Mouse (Mus musculus) erythroblast, embryonic 14.5 days (primary cell): ENCODE data around the gene Eif2ak4. TPM values are rescaled to one million over a fixed set of nuclear protein-coding genes. Genes with fewer than 3 reads are reported as not detected.

Source experiments
- H3K27me3 ChIP-seq: 2 replicates; pipeline ENCODE4 v1.6.1; 2012; ENCODE audit warnings: inconsistent platforms; ENCODE audit not compliant: control insufficient read depth
- H3K36me3 ChIP-seq: 2 replicates; pipeline ENCODE4 v1.6.1; 2012; ENCODE audit warnings: mild to moderate bottlenecking, inconsistent platforms; ENCODE audit not compliant: control insufficient read depth
- H3K4me1 ChIP-seq: 2 replicates; pipeline ENCODE4 v1.6.1; 2012; ENCODE audit warnings: inconsistent platforms; ENCODE audit not compliant: control insufficient read depth
- H3K4me3 ChIP-seq: replicated peaks from 2 replicates; pipeline ENCODE3; 2012; ENCODE audit warnings: moderate library complexity, mild to moderate bottlenecking, inconsistent platforms
- H3K9me3 ChIP-seq: 2 replicates; pipeline ENCODE4 v1.6.1; 2012; ENCODE audit warnings: low read length, inconsistent platforms, mixed read lengths; ENCODE audit not compliant: control insufficient read depth
- GATA1 ChIP-seq: IDR thresholded peaks from 2 replicates; pipeline ENCODE4 v1.6.1; 2012; ENCODE audit warnings: low read length, inconsistent platforms, mixed read lengths
- TAL1 ChIP-seq: IDR thresholded peaks from 3 replicates; pipeline ENCODE4 v1.6.1; 2012; ENCODE audit warnings: low read length, inconsistent platforms, mixed read lengths
- polyA plus RNA-seq: library from polyadenylated mRNA; stranded (reverse); fragments of >175 nt; gene quantifications from 2 replicates; pipeline ENCODE4 v1.2.3, GENCODE M21; 2012

Eif2ak4 gene
- polyA plus RNA-seq, 1 experiment: 0.24 TPM

DNA sequence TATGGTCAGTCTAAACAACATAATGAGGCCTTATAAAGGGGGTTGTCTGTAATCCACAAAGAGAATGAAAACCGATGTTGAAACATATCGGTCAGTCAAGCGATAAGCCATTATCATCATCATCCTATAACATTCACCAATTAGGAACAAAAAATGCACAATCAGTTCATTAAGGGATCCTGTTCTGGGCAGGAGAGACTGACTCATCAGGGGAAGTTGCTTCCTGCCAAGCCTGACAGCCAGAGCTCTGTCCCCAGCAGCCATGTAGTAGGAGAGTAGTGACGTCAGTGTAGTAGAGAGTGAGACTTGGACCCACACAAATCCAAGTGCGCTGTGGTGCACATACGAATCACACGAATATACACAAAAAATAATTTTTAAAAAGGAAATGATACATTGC, 118.7 kb downstream of the Eif2ak4 start:
- no peak for TF ChIP-seq GATA1
- TF ChIP-seq TAL1: no peak
- H3K4me1 ChIP-seq: no peaks in the 10 kb centered on the region
- no peaks in the 10 kb centered on the region for H3K9me3 ChIP-seq
- H3K27me3 ChIP-seq: no peaks in the 10 kb centered on the region
- H3K36me3 ChIP-seq: no peaks in the 10 kb centered on the region
- H3K4me3 ChIP-seq: no peak overlapping the region

DNA sequence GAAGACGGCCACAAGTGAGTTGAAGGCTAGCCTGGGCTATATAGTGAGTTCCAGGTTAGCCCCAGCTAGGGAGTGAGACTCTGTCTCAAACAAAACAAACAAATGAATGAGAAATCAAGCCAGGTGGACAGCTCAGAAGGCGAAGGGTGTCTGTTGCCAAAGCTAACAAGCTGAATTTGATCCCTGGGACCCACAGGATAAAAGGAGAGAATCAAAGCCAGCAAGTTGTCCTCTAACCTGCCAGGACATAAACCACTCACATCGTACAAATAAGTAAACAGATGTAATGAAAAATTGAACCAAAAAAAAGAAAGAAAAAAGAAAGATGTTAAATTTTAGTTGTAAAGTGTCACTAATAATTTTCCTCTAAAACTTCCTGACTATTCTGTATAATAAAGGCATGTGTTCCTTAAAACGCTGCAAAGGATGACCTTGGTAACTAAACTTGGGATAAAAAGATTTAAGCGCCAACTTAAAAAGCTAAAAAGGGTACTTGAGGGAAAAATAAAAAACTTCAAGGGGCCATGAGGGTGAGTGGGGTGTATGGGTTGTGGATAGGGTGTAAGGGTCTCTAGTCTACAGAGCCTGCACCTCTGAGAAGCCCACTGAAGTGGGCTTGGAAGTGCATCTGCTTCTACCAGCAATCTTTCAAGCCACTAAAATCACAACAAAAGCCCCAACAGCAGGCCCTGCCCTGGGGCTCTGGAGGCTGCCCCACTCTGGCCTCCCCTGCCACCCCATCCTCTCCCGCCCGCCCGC, 121.4 kb downstream of the Eif2ak4 start:
- no peaks in the 10 kb centered on the region for H3K9me3 ChIP-seq
- no peaks in the 10 kb centered on the region for H3K27me3 ChIP-seq
- no peaks in the 10 kb centered on the region for H3K4me1 ChIP-seq
- no peak overlapping the region for H3K4me3 ChIP-seq
- H3K36me3 ChIP-seq: no peaks in the 10 kb centered on the region
- TF ChIP-seq GATA1 (no peak), TAL1 (no peak)

- Histone ChIP-seq H3K36me3 (no peaks in the 10 kb centered on the region), H3K9me3 (no peaks in the 10 kb centered on the region), H3K27me3 (no peaks in the 10 kb centered on the region), H3K4me1 (no peaks in the 10 kb centered on the region), H3K4me3 (no peak overlapping the region)
- TF ChIP-seq TAL1 (no peak), GATA1 (no peak)
Measured at GRCm38 (mm10) chr2:118510447-118511310, 122.3 kb downstream of the Eif2ak4 start.

DNA sequence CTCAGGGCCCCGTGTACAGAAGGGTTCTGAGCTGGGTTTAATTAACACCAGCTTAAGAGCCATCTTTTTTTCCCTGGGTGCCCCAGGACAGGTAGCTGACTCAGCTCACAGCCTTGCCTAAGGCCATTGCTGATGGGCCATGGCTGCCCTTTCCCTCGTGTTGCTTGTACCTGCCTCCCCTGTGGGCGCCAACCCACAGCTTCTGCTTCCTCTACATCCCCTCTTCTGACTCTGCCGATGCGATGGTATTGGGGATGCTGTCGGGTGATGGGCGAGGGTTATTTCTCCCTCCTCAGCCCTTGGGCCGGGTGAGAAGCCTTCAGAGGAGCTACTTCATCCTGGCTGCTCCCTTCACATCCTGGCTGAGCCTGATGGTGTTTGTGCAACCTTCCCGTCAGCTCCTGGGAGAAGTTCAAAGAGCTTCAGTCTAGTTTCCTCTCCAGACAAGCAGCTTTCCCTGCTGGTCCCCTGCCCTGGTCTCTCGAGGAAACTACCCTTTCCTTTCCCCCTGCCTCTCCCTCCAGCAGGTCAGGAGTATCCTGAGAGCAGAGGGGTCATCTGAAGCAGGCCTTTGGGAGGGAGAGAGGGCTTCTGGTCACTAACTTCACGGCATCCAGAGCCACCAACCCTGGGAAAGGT, 123.5 kb downstream of the Eif2ak4 start:
- TF ChIP-seq GATA1 (no peak), TAL1 (no peak)
- H3K4me1 ChIP-seq: no peaks in the 10 kb centered on the region
- H3K27me3 ChIP-seq: no peaks in the 10 kb centered on the region
- no peaks in the 10 kb centered on the region for H3K9me3 ChIP-seq
- no peak overlapping the region for H3K4me3 ChIP-seq
- no peaks in the 10 kb centered on the region for H3K36me3 ChIP-seq

DNA sequence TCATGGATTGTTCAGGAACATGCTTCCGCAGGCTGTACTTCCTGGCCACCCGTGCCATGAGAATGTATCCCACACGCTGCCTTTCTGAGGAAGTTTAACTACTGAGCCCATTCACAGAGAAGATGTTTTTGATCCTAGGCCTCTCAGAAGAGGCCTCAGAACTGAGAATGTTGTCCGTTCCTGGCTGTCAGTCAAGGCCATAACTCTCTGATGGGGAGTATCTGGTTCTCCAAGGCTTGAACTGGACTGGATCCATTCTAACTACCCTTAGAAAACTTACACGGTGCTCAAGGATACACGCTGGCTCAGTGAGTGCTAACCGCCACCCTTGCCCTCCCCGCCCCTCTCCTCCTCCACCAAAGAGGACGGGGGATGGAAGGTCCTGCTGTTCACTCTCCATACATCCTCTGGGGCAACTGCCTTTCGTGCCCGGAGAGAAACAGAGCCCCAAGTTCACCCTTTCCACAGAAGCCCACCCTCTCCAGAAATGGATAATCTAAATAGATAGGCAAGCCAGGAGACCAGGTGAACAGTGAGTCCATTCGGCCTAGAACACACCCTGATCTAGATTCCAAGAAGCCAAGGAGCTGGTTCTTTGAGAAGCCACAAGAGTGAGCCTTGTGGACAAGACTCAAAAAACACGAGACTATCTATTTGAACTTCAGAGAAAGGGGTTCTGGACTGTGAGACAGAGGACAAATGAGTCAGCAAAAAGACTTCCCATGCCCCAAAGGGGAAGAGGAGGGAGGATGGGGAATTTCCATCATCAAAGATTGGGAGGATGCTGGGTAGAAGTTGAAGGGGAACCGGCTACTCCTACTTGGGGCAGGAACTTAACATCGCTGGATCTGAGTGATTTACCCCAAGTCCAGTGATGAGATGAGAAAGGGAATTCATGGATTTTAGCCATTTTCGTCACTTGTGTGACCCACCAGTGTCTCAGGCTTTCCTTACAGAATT, 124.3 kb downstream of the Eif2ak4 start:
- no peaks in the 10 kb centered on the region for H3K9me3 ChIP-seq
- no peaks in the 10 kb centered on the region for H3K4me1 ChIP-seq
- no peak overlapping the region for H3K4me3 ChIP-seq
- H3K36me3 ChIP-seq: no peaks in the 10 kb centered on the region
- no peaks in the 10 kb centered on the region for H3K27me3 ChIP-seq
- TF ChIP-seq GATA1 (no peak), TAL1 (no peak)

DNA sequence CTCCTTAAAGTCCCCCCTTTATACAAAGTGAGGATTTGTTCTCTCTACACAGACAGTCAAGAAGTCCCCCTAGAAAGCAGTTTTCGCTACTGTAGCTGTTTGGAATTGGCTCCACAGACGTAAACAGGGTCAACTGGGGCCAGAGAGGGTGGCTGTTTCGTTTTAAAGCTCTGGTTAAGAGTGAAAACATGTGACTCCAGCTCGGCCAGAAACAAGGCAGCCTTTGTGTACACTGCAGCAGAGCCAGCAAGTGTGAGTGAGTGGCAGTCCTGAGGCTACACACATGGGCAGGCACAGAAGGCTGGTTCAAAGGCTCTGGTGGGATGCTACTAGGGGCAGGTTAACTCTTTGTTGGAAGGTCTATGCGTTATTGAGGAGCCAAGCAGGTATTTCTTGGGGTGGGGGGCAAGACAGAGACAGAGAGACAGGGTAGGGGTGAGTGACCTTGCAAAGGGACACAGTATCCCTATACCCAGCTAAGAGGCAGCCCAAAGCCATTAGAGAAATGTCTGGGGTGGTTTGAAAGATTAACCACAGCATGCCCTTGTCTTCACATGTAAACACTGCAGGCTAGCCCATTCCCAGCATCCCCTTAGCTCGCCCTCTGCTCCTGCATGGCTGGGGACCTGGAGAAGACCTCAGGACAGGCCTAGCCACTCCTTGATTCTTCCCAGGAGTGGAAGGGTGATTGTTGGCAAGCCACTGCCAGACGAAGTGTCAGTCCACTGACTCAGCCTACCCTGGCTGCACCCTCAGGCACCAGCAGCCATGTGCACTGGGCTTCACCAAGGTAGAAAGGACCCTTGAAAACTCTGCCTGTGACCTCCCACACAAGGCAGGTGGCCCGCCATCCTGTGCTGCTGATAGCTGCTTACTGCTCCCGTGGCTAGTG, 131.9 kb downstream of the Eif2ak4 start:
- H3K36me3 ChIP-seq: no peaks in the 10 kb centered on the region
- H3K4me1 ChIP-seq: no peaks in the 10 kb centered on the region; the same call in none of the 2 replicates
- TF ChIP-seq TAL1 (no peak), GATA1 (no peak)
- no peak overlapping the region for H3K4me3 ChIP-seq
- H3K27me3 ChIP-seq: no peaks in the 10 kb centered on the region
- H3K9me3 ChIP-seq: no peaks in the 10 kb centered on the region

DNA sequence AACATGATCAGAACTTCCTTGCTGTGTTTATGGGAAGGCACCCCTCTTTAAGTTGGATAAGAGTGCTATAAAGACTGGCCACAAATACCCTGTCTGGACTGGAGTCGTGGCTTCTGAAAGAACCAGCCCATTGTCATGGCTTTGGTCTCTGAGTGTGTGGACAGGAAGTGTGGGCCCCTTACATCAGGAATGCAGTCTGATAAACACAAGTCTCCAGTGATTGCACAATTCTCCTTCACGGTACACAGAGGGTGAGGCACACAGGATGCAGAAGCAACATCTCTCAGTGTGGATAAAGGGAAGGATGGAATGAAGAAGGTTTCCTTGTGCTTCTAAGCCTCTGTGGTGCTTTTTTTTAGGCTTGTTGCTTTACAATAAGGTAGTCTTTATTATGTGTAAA, 133.8 kb downstream of the Eif2ak4 start:
- no peak overlapping the region for H3K4me3 ChIP-seq
- no peaks in the 10 kb centered on the region for H3K27me3 ChIP-seq
- H3K9me3 ChIP-seq: no peaks in the 10 kb centered on the region
- no peak for TF ChIP-seq TAL1
- TF ChIP-seq GATA1: no peak
- H3K4me1 ChIP-seq: no peaks in the 10 kb centered on the region; the same call in none of the 2 replicates
- H3K36me3 ChIP-seq: no peaks in the 10 kb centered on the region
